Mouse (Mus musculus): ENCODE measurements around the gene Slamf8. TPM values are rescaled to one million over a fixed set of nuclear protein-coding genes. Genes with fewer than 3 reads are reported as not detected.

The Slamf8 gene
- polyA plus RNA-seq, 1 experiment from 2014 or later, result not detected

DNA sequence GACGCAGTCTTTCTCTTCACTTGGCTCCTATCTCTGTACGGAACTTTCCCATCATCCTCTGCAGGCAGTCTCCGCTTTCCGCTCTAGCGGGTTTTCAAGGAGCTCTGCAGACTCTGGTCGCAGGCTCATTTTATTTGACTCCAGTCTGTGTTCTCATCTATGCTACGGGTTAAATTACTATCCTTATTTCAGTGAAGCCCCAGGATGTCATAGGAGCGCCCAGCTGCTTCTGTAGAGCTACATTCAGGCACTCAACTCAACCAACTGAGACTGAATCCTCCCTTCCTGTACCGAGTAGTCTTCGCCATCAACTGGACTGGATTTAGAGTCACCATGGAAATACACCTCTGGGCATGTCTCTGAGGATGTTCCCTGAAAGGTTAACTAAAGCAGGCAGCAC is 24.3 kb upstream of the Slamf8 start:
- Histone ChIP-seq H3K36me3 (ENCODE audit: control insufficient read depth, insufficient read depth, low read length) (no peaks in the 10 kb centered on the region), H3K4me2 (replicated peaks; ENCODE audit: low read depth, low read length) (no peak overlapping the region), H3K27ac (ENCODE audit: low read depth, low read length) (no peak overlapping the region), H3K4me1 (replicated peaks; ENCODE audit: control insufficient read depth, insufficient read depth, low read length) (peaks cover 4% of the 10 kb centered on the region; the same call in 1 of the 2 replicates), H3K27me3 (ENCODE audit: control insufficient read depth, insufficient read depth, low read length) (no peaks in the 10 kb centered on the region), H3K4me3 (ENCODE audit: low read depth, low read length) (no peak overlapping the region), H3K9ac (ENCODE audit: low read depth, low read length) (no peak overlapping the region), H3K9me3 (ENCODE audit: control insufficient read depth, low read length) (no peaks in the 10 kb centered on the region)
- WGBS, result 88% methylated on average over 10 of the region's 10 CpGs
- DNase-seq (ENCODE audit: low spot score) (no peak), ATAC-seq (ENCODE audit: low FRiP score) (no peak)

- Histone ChIP-seq H3K9ac (ENCODE audit: low read depth, low read length) (no peak overlapping the region), H3K4me1 (replicated peaks; ENCODE audit: control insufficient read depth, insufficient read depth, low read length) (peaks cover 4% of the 10 kb centered on the region; the same call in 1 of the 2 replicates), H3K27me3 (ENCODE audit: control insufficient read depth, insufficient read depth, low read length) (no peaks in the 10 kb centered on the region), H3K9me3 (ENCODE audit: control insufficient read depth, low read length) (no peaks in the 10 kb centered on the region), H3K4me3 (ENCODE audit: low read depth, low read length) (no peak overlapping the region), H3K27ac (ENCODE audit: low read depth, low read length) (no peak overlapping the region), H3K4me2 (replicated peaks; ENCODE audit: low read depth, low read length) (no peak overlapping the region), H3K36me3 (ENCODE audit: control insufficient read depth, insufficient read depth, low read length) (no peaks in the 10 kb centered on the region)
- ATAC-seq (ENCODE audit: low FRiP score) (no peak), DNase-seq (ENCODE audit: low spot score) (no peak)
- WGBS, result 63% methylated on average over 1 of the region's 1 CpGs
Measured at GRCm38 (mm10) chr1:172612745-172613144, 22.4 kb upstream of the Slamf8 start.

DNA sequence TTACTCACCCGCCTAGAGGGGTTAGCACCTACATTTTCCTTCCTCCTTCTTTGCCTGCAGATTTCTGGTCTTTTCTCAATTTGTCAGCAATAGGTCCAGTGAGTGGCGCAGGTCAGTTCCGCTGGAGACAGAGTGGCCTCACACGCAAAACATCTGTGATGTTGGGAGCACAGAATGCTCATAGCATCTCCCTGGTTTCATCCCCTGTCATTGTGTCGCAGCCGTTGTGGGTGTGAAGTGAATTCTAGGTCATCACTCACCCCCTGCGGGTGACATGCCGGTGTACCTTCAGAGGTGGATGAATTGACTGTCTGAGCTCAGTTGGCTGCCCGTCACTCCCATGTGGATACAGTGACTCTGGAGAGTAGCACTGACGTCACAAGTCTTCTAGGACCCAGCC is 20.9 kb upstream of the Slamf8 start:
- Histone ChIP-seq H3K36me3 (ENCODE audit: control insufficient read depth, insufficient read depth, low read length) (no peaks in the 10 kb centered on the region), H3K9ac (ENCODE audit: low read depth, low read length) (no peak overlapping the region), H3K27me3 (ENCODE audit: control insufficient read depth, insufficient read depth, low read length) (no peaks in the 10 kb centered on the region), H3K4me2 (replicated peaks; ENCODE audit: low read depth, low read length) (no peak overlapping the region), H3K9me3 (ENCODE audit: control insufficient read depth, low read length) (no peaks in the 10 kb centered on the region), H3K4me1 (replicated peaks; ENCODE audit: control insufficient read depth, insufficient read depth, low read length) (no peaks in the 10 kb centered on the region), H3K27ac (ENCODE audit: low read depth, low read length) (no peak overlapping the region), H3K4me3 (ENCODE audit: low read depth, low read length) (no peak overlapping the region)
- 75% methylated on average over 10 of the region's 10 CpGs for WGBS
- ATAC-seq (ENCODE audit: low FRiP score) (no peak), DNase-seq (ENCODE audit: low spot score) (no peak)

GRCm38 (mm10) chr1:172602326-172602725 is 12.0 kb upstream of the Slamf8 start, which contains the start of gene Fcrl6:
Gene Fcrl6 (minus strand): TSS chr1:172602551.
- H3K36me3 ChIP-seq (ENCODE audit: control insufficient read depth, insufficient read depth, low read length), result no peaks in the 10 kb centered on the region

DNA sequence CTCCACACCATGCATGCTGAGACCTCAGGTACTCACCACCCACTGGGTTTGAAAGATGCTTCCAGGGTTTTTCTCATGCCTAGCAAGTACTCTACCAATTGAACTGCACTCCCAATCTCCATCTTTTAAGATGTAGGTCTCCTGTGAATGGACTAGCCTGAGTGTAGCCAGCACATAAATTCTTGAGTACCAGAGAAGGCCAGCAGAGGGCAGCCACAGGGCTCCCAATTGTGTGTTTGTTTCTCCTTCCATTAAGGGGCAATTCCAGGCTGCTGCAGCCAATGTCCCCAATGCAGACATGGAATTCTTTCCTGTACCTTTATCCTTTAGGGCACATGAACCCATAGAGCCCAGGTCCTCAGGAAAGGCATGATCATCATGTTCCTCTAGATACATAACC is 4.1 kb upstream of the Slamf8 start:
- Histone ChIP-seq H3K9ac (ENCODE audit: low read depth, low read length) (no peak overlapping the region), H3K27ac (ENCODE audit: low read depth, low read length) (no peak overlapping the region), H3K4me1 (replicated peaks; ENCODE audit: control insufficient read depth, insufficient read depth, low read length) (no peaks in the 10 kb centered on the region), H3K27me3 (ENCODE audit: control insufficient read depth, insufficient read depth, low read length) (no peaks in the 10 kb centered on the region), H3K4me2 (replicated peaks; ENCODE audit: low read depth, low read length) (no peak overlapping the region), H3K4me3 (ENCODE audit: low read depth, low read length) (no peak overlapping the region), H3K36me3 (ENCODE audit: control insufficient read depth, insufficient read depth, low read length) (no peaks in the 10 kb centered on the region), H3K9me3 (ENCODE audit: control insufficient read depth, low read length) (no peaks in the 10 kb centered on the region)
- peak; percentile 43 for ATAC-seq (ENCODE audit: low FRiP score)
- DNase-seq (ENCODE audit: low spot score), result peak; percentile 72

More at GRCm38 (mm10) chr1:172602326-172602725, 12.0 kb upstream of the Slamf8 start, which contains the start of gene Fcrl6:
- H3K4me2 ChIP-seq (replicated peaks; ENCODE audit: low read depth, low read length), result no peak within 1 kb of the TSS
- DNase-seq (ENCODE audit: low spot score) (no peak), ATAC-seq (ENCODE audit: low FRiP score) (no peak)
- H3K27me3 ChIP-seq (ENCODE audit: control insufficient read depth, insufficient read depth, low read length), result no peaks in the 10 kb centered on the region
- H3K4me1 ChIP-seq (replicated peaks; ENCODE audit: control insufficient read depth, insufficient read depth, low read length), result no peaks in the 10 kb centered on the region
- H3K9me3 ChIP-seq (ENCODE audit: control insufficient read depth, low read length), result no peaks in the 10 kb centered on the region
- no peak within 1 kb of the TSS for H3K4me3 ChIP-seq (ENCODE audit: low read depth, low read length)
- H3K9ac ChIP-seq (ENCODE audit: low read depth, low read length), result no peak within 1 kb of the TSS
- 76% methylated on average over 1 of the region's 1 CpGs for WGBS
- H3K27ac ChIP-seq (ENCODE audit: low read depth, low read length), result no peak within 1 kb of the TSS

DNA sequence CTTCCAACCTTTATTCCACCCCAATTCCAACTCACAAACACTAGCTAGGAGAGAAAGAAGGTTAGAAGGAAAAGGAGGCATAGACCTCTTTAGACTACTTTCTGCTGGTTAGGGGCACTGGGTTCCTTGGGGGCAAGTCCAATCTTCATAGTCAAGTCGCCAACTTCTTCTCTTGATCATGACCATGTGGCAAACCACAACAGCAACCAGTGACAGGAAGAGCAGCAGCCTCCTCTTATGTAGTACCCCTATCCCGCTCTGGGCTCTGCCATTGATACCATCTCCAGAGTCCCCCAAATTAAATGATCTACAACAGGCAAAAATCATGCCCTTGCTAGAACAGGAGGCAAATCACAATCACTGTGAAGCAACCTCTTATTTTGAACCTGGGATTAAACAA is 3.6 kb upstream of the Slamf8 start:
- Histone ChIP-seq H3K27me3 (ENCODE audit: control insufficient read depth, insufficient read depth, low read length) (no peaks in the 10 kb centered on the region), H3K4me3 (ENCODE audit: low read depth, low read length) (no peak overlapping the region), H3K9me3 (ENCODE audit: control insufficient read depth, low read length) (no peaks in the 10 kb centered on the region), H3K4me2 (replicated peaks; ENCODE audit: low read depth, low read length) (no peak overlapping the region), H3K36me3 (ENCODE audit: control insufficient read depth, insufficient read depth, low read length) (no peaks in the 10 kb centered on the region), H3K27ac (ENCODE audit: low read depth, low read length) (no peak overlapping the region), H3K4me1 (replicated peaks; ENCODE audit: control insufficient read depth, insufficient read depth, low read length) (no peaks in the 10 kb centered on the region), H3K9ac (ENCODE audit: low read depth, low read length) (no peak overlapping the region)
- 87% methylated on average over 2 of the region's 2 CpGs for WGBS
- ATAC-seq (ENCODE audit: low FRiP score), result no peak
- DNase-seq (ENCODE audit: low spot score), result no peak

GRCm38 (mm10) chr1:172593321-172593720 is 3.0 kb upstream of the Slamf8 start:
- Histone ChIP-seq H3K36me3 (ENCODE audit: control insufficient read depth, insufficient read depth, low read length) (no peaks in the 10 kb centered on the region), H3K4me3 (ENCODE audit: low read depth, low read length) (no peak overlapping the region), H3K9me3 (ENCODE audit: control insufficient read depth, low read length) (no peaks in the 10 kb centered on the region), H3K9ac (ENCODE audit: low read depth, low read length) (no peak overlapping the region), H3K27ac (ENCODE audit: low read depth, low read length) (no peak overlapping the region), H3K27me3 (ENCODE audit: control insufficient read depth, insufficient read depth, low read length) (no peaks in the 10 kb centered on the region), H3K4me2 (replicated peaks; ENCODE audit: low read depth, low read length) (no peak overlapping the region), H3K4me1 (replicated peaks; ENCODE audit: control insufficient read depth, insufficient read depth, low read length) (no peaks in the 10 kb centered on the region)
- ATAC-seq (ENCODE audit: low FRiP score), result no peak
- no peak for DNase-seq (ENCODE audit: low spot score)
- WGBS, result 67% methylated on average over 3 of the region's 3 CpGs

DNA sequence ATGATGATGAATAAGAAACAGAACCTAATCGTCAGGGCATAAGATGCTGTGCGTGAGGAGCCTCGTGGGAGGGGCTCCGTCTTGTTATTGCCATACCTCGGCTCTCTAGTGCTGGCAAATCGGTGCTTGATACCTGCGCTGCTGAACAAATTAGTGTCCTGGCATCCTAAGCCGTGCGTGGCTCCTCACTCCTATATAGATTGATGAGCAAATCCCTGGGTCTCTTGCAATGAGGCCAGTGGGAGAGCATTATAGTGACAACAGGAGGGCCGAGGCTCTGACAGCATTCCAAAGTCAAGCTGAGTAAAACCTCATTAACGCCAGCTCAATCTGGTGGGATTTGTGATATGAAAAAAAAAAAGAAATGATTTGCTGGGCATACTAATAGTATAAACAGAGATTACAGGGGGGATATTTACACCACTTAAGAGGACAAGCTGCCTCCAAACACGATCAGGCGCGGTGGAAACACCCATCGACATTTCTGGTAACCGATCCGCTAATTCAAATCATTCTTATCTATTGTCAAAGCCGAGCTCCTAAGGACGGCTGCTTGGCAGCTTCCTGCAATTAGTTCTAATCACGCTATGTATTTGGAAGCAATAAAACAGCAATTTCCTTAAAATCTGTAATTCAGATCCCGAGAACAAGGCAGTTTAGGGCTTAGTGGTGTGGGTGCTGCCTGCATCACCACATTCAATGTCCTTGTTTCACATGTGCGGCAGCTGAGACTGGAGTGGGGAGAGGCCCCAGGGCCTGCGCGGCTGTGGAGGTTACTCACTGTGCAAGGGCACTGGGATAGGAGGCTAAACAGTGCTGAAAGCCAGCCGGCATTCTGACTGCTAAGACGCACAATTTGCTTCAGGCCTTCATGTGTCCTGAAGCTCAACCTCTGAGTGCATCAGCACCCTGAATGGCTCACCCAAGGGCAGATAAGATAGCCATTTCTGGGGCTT is 4.5 kb downstream of the Slamf8 start:
- Histone ChIP-seq H3K9me3 (ENCODE audit: control insufficient read depth, low read length) (no peaks in the 10 kb centered on the region), H3K9ac (ENCODE audit: low read depth, low read length) (no peak overlapping the region), H3K27me3 (ENCODE audit: control insufficient read depth, insufficient read depth, low read length) (no peaks in the 10 kb centered on the region), H3K4me3 (ENCODE audit: low read depth, low read length) (no peak overlapping the region), H3K4me2 (replicated peaks; ENCODE audit: low read depth, low read length) (no peak overlapping the region), H3K27ac (ENCODE audit: low read depth, low read length) (no peak overlapping the region), H3K4me1 (replicated peaks; ENCODE audit: control insufficient read depth, insufficient read depth, low read length) (no peaks in the 10 kb centered on the region), H3K36me3 (ENCODE audit: control insufficient read depth, insufficient read depth, low read length) (no peaks in the 10 kb centered on the region)
- WGBS, result 36% methylated on average over 26 of the region's 26 CpGs
- ATAC-seq (ENCODE audit: low FRiP score) (peak; percentile 68; the same call in 1 of the 2 replicates), DNase-seq (ENCODE audit: low spot score) (peak; percentile 33)

GRCm38 (mm10) chr1:172585026-172585425 is 5.3 kb downstream of the Slamf8 start:
- no peak overlapping the region for H3K4me2 ChIP-seq (replicated peaks; ENCODE audit: low read depth, low read length)
- 51% methylated on average over 4 of the region's 4 CpGs for WGBS
- H3K27me3 ChIP-seq (ENCODE audit: control insufficient read depth, insufficient read depth, low read length), result no peaks in the 10 kb centered on the region
- no peak overlapping the region for H3K4me3 ChIP-seq (ENCODE audit: low read depth, low read length)
- no peak overlapping the region for H3K27ac ChIP-seq (ENCODE audit: low read depth, low read length)
- H3K9ac ChIP-seq (ENCODE audit: low read depth, low read length), result no peak overlapping the region
- no peak for DNase-seq (ENCODE audit: low spot score)
- H3K4me1 ChIP-seq (replicated peaks; ENCODE audit: control insufficient read depth, insufficient read depth, low read length), result no peaks in the 10 kb centered on the region
- no peaks in the 10 kb centered on the region for H3K36me3 ChIP-seq (ENCODE audit: control insufficient read depth, insufficient read depth, low read length)
- ATAC-seq (ENCODE audit: low FRiP score), result no peak; the same call in 1 of the 2 replicates
- no peaks in the 10 kb centered on the region for H3K9me3 ChIP-seq (ENCODE audit: control insufficient read depth, low read length)

All from hindbrain, embryonic 11.5 days (tissue).